ENCODE assay signal across 11 mouse cellular contexts in genomic region chr11:108858339-108858804, GRCm38 (mm10).
DNase-seq lines count a peak whose midpoint lies in the region; ATAC-seq and TF ChIP-seq lines count a peak whose summit lies in the region.
"Had no signal": no experiment of that assay in that cellular context is flagged by ENCODE, and none has a peak within 500 bp of the region (broad histone marks: within the 10 kb centered on the region; RNA-seq: fewer than 3 reads in every experiment).

No protein-coding gene starts in this region.

- H3K4me3 ChIP-seq in hindbrain, postnatal 0 days (ENCODE audit: low read length) = no peak overlapping the region
- no peak overlapping the region for H3K4me3 ChIP-seq in hindbrain, embryonic 12.5 days

- ATAC-seq in hindbrain, postnatal 0 days = peak; percentile 69
- ATAC-seq in hindbrain, embryonic 12.5 days (ENCODE audit: low FRiP score) = no peak

- no peak for TF ChIP-seq CTCF in hindbrain, postnatal 0 days (IDR thresholded peaks at IDR 0.05; ENCODE audit: low read depth)

- H3K9ac ChIP-seq in hindbrain, postnatal 0 days (replicated peaks; ENCODE audit: low read length) = no peak overlapping the region
- H3K9ac ChIP-seq in hindbrain, embryonic 12.5 days = no peak overlapping the region

- H3K36me3 ChIP-seq in hindbrain, postnatal 0 days (ENCODE audit: insufficient read depth, low read length) = no peaks in the 10 kb centered on the region
- no peaks in the 10 kb centered on the region for H3K36me3 ChIP-seq in hindbrain, embryonic 12.5 days

- 39% methylated on average over 3 of the region's 3 CpGs for WGBS in hindbrain, postnatal 0 days
- 75% methylated on average over 3 of the region's 3 CpGs for WGBS in hindbrain, embryonic 12.5 days

- H3K4me2 ChIP-seq in hindbrain, postnatal 0 days (ENCODE audit: low read depth, low read length) = no peak overlapping the region
- H3K4me2 ChIP-seq in hindbrain, embryonic 12.5 days (replicated peaks) = no peak overlapping the region

- peak overlapping the region; percentile 58; the same call in 1 of the 2 replicates for H3K27ac ChIP-seq in hindbrain, postnatal 0 days
- H3K27ac ChIP-seq in hindbrain, embryonic 12.5 days = no peak overlapping the region
- H3K27ac ChIP-seq: kidney, postnatal 0 days had no signal

- DNase-seq in adrenal gland, adult 2 months = peak; percentile 36
- no peak for DNase-seq in adrenal gland, adult 18-20 months (ENCODE audit: low spot score in 2 of 2)
- DNase-seq in hindbrain, postnatal 0 days (ENCODE audit: low spot score) = peak; percentile 11
- peak; percentile 7 for DNase-seq in right cerebral cortex, postnatal 25 days
- DNase-seq in right cerebral cortex, postnatal 10 days (ENCODE audit: low spot score in 2 of 2) = no peak
- DNase-seq in spleen, postnatal 10 days (ENCODE audit: low spot score in 2 of 2) = no peak
- no peak for DNase-seq in c-Kit-positive CD71-positive TER-119-positive erythroid progenitor cells, embryonic 14.5 days (ENCODE audit: low spot score)
- DNase-seq: gastrocnemius, postnatal 14 days; heart, postnatal 14 days had no signal

- H3K4me1 ChIP-seq in hindbrain, postnatal 0 days (ENCODE audit: insufficient read depth, low read length) = peaks cover 9% of the 10 kb centered on the region
- H3K4me1 ChIP-seq in hindbrain, embryonic 12.5 days = peaks cover 14% of the 10 kb centered on the region

- no peaks in the 10 kb centered on the region for H3K27me3 ChIP-seq in hindbrain, postnatal 0 days (ENCODE audit: insufficient read depth, low read length)
- H3K27me3 ChIP-seq in hindbrain, embryonic 12.5 days = no peaks in the 10 kb centered on the region

- no peaks in the 10 kb centered on the region for H3K9me3 ChIP-seq in hindbrain, postnatal 0 days (ENCODE audit: low read length)
- H3K9me3 ChIP-seq in hindbrain, embryonic 12.5 days (replicated peaks) = no peaks in the 10 kb centered on the region

Comparison
In these comparisons a context has a peak if more than half of its experiments do, and no peak if none do; other contexts are left out.
1. DNase-seq: peak in adrenal gland, adult 2 months (single experiment), hindbrain, postnatal 0 days (single experiment) and right cerebral cortex, postnatal 25 days (single experiment); none in adrenal gland, adult 18-20 months (0 of 2), right cerebral cortex, postnatal 10 days (0 of 2), spleen, postnatal 10 days (0 of 2) and c-Kit-positive CD71-positive TER-119-positive erythroid progenitor cells, embryonic 14.5 days (single experiment).